Mouse (Mus musculus): ENCODE measurements around the gene Gbf1. TPM values are rescaled to one million over a fixed set of nuclear protein-coding genes. Genes with fewer than 3 reads are reported as not detected.

Gbf1 gene
- total RNA-seq, 1 experiment from 2014 or later, result 84.7 TPM

- ATAC-seq (ENCODE audit: extremely low read depth, insufficient number of reproducible peaks, low FRiP score, poor library complexity, severe bottlenecking), result no peak
Measured at GRCm38 (mm10) chr19:46284686-46285085, 132.4 kb downstream of the Gbf1 start.

DNA sequence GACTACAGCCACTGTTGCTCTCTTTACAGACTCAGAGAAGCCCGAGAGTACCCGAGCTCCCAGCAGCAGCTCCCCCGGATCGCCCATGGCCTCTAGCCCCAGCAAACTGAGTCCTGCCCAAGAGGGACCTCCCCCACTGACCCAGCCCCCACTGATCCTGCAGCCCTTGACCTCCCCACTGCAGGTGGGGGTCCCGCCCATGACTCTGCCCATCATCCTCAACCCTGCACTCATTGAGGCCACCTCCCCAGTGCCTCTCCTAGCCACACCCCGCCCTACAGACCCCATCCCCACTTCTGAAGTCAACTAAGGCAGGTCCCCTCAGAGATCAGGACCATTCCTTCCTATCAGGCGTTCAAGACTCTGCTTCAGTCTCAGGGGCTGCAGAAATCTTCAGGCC is 133.3 kb downstream of the Gbf1 start:
- ATAC-seq (ENCODE audit: extremely low read depth, insufficient number of reproducible peaks, low FRiP score, poor library complexity, severe bottlenecking), result no peak

DNA sequence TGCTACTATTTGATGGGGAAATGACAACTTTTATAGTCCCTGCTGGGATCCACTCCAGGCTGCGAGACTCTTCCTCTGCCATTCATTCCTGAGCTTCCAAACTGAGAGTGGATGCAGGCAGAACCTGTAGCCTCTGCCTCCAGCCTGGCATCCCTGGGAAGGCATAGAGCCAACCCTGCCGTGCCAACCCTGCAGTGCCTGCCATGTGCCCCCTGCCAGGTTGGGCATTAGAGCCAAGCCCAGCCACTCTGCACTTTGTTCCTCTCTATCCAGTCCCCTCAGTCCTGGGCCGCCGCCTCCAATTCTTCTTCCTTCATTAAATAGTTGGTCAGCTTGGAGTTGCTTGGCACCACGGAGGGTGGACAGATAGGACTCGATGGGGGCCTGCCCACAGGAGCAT is 133.7 kb downstream of the Gbf1 start:
- no peak for ATAC-seq (ENCODE audit: extremely low read depth, insufficient number of reproducible peaks, low FRiP score, poor library complexity, severe bottlenecking)

DNA sequence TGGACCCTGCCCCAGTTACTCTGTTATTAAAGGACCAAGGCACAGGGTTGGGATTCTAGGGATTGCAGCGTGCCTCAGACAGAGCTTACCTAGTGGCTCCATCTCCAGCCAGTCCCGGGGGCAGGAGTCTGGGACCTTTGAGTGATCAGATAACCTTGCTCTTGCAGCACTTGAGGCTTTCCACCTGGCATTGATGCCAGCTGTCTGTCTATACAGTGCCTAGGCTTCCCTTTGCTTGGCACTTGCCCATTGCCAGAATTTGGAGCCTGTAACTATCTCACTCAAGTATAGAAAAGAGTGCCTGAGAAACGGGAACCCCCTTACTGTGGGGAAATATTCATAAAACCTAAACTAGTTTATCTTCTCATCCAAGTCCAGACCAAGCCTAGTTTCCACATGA is 134.6 kb downstream of the Gbf1 start:
- no peak for ATAC-seq (ENCODE audit: extremely low read depth, insufficient number of reproducible peaks, low FRiP score, poor library complexity, severe bottlenecking)

DNA sequence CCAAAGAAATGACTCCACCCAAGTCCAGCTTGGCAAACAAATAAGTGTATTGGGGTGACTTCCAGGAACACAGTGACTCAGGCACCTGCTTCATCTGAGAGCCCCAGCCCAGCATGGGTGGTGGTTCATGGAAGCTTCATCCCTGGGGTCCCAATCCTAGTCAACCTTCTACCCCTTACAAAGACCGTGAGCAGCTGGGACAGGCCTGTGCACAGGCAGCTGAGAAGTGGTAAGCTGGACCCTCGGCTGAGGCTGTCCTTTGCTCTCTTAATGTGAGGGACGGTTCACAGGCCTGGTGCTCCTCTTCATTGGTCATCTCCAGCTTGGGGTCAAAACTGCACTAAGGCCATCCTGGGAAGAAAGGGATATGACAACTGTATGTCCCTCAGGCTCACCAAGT is 135.3 kb downstream of the Gbf1 start:
- ATAC-seq (ENCODE audit: extremely low read depth, insufficient number of reproducible peaks, low FRiP score, poor library complexity, severe bottlenecking), result no peak

- ATAC-seq (ENCODE audit: extremely low read depth, insufficient number of reproducible peaks, low FRiP score, poor library complexity, severe bottlenecking), result no peak
Measured at GRCm38 (mm10) chr19:46290535-46291105, 138.3 kb downstream of the Gbf1 start.

DNA sequence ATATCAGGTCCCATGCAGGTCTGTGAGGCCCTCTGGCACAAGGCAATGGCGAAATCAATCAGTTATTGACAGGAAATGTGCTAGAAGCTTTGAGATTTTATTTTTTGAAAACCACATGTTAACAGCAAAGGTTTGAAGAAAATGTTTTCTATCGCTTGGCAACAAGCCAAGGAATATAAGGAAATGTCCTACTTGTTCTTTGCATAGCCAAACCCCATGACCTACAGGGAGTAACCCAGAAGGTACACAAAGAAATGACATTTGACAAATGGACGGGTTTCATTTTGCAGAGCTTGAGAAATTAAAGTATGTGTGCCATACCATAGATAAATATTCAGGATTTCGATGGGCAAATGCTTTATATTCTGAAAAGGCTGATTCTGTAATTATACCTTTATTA is 144.6 kb downstream of the Gbf1 start:
- no peak for ATAC-seq (ENCODE audit: extremely low read depth, insufficient number of reproducible peaks, low FRiP score, poor library complexity, severe bottlenecking)

DNA sequence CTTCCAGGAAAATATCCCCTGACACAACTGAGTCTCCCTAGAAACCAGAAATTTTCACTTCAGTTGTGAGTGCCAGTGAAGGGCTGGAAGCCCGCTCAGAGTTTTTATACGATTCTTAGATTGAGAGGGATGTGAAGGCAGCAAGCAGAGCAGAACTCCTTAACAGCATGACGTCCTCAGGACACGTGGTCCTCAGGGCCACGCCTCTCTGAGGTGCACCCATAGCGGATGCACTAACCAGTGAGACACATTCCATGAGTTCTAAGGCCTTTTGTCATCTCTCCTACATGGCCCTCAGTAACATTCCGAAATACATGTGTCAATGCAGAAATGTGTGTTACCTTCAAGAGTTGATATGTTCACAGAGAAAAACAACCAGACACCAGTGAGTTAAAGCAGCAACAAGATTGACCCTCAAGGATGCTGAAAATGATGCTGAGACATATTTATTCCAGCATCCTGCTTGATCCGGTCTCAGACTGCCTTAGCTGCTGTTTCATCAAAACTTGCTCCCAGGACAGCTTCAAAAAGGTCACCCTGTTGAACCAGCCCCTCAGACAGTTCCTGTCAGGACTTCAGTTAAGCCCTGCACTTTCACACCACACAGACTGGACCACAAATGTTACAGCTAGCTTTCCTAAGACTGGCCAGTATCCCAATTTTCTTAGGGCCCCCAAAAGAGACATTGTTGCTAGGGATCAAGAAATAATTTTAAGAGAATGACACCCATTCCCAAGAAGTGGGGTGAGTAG is 148.2 kb downstream of the Gbf1 start:
- no peak for ATAC-seq (ENCODE audit: extremely low read depth, insufficient number of reproducible peaks, low FRiP score, poor library complexity, severe bottlenecking)

GRCm38 (mm10) chr19:46302551-46302950 is 150.2 kb downstream of the Gbf1 start:
- no peak for ATAC-seq (ENCODE audit: extremely low read depth, insufficient number of reproducible peaks, low FRiP score, poor library complexity, severe bottlenecking)

GRCm38 (mm10) chr19:46303251-46304215 is 151.2 kb downstream of the Gbf1 start:
- ATAC-seq (ENCODE audit: extremely low read depth, insufficient number of reproducible peaks, low FRiP score, poor library complexity, severe bottlenecking), result no peak

- ATAC-seq (ENCODE audit: extremely low read depth, insufficient number of reproducible peaks, low FRiP score, poor library complexity, severe bottlenecking), result peak; percentile 68
Measured at GRCm38 (mm10) chr19:46304216-46304841, 152.0 kb downstream of the Gbf1 start, which contains the start of gene Nfkb2. Nfkb2 (plus strand) TSS chr19:46304320.

- ATAC-seq (ENCODE audit: extremely low read depth, insufficient number of reproducible peaks, low FRiP score, poor library complexity, severe bottlenecking), result no peak
Measured at GRCm38 (mm10) chr19:46304908-46305333, 152.6 kb downstream of the Gbf1 start.

GRCm38 (mm10) chr19:46305432-46306267 is 153.3 kb downstream of the Gbf1 start:
- peak; percentile 42 for ATAC-seq (ENCODE audit: extremely low read depth, insufficient number of reproducible peaks, low FRiP score, poor library complexity, severe bottlenecking)

GRCm38 (mm10) chr19:46306268-46306610 is 153.9 kb downstream of the Gbf1 start:
- ATAC-seq (ENCODE audit: extremely low read depth, insufficient number of reproducible peaks, low FRiP score, poor library complexity, severe bottlenecking), result no peak

DNA sequence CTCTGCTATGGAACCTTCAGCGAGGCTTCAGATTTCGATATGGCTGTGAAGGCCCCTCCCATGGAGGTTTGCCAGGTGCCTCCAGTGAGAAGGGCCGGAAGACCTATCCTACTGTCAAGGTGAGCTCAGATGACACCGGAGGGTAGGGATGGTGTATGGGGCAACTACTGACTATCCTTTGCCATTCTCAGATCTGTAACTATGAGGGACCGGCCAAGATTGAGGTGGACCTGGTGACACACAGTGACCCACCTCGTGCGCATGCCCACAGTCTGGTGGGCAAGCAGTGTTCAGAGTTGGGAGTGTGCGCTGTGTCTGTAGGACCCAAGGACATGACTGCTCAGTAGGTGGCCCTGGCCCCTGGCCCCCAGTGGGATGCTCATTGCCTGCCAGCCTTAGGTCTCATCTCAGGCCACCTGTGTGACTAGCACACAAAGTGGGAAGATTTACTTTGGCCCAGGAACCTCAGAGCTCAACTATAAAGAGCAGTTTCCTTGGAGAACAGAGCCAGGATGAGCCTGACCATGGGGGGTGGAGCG is 154.5 kb downstream of the Gbf1 start:
- ATAC-seq (ENCODE audit: extremely low read depth, insufficient number of reproducible peaks, low FRiP score, poor library complexity, severe bottlenecking), result no peak

DNA sequence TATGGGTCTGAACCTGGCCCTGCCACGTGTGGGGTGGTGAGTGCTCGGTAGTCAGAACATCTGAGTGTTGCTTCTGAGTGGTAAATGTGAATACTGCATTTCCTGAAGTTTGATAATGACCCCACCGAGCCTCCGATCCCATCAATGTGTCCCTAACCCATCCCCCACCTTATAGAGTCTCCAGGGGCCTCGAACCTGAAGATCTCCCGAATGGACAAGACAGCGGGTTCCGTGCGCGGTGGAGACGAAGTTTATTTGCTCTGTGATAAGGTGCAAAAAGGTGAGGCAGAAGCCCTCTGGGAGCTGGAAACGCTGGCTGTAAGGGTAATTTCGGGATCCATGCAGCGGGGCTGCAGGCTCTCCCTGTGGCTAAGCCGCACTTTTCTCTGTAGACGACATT is 155.5 kb downstream of the Gbf1 start:
- ATAC-seq (ENCODE audit: extremely low read depth, insufficient number of reproducible peaks, low FRiP score, poor library complexity, severe bottlenecking), result no peak

DNA sequence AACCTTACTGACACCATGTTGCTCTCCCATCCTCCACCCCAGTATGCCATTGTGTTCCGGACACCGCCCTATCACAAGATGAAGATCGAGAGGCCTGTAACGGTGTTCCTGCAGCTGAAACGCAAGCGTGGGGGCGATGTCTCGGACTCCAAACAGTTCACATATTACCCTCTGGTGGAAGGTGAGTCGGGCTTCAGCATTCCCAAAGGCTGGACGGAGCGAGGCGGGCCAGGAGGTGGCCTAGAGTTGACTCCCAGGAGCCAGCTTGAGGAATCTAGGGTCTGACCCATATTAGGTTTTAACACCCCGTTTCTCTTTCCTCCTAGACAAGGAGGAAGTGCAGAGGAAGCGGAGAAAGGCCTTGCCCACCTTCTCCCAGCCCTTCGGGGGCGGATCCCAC is 156.0 kb downstream of the Gbf1 start:
- no peak for ATAC-seq (ENCODE audit: extremely low read depth, insufficient number of reproducible peaks, low FRiP score, poor library complexity, severe bottlenecking)

Measured in neutrophil, adult 5-6 weeks (primary cell).